10 mouse cellular contexts compared by ENCODE assay signal in the genomic region with DNA sequence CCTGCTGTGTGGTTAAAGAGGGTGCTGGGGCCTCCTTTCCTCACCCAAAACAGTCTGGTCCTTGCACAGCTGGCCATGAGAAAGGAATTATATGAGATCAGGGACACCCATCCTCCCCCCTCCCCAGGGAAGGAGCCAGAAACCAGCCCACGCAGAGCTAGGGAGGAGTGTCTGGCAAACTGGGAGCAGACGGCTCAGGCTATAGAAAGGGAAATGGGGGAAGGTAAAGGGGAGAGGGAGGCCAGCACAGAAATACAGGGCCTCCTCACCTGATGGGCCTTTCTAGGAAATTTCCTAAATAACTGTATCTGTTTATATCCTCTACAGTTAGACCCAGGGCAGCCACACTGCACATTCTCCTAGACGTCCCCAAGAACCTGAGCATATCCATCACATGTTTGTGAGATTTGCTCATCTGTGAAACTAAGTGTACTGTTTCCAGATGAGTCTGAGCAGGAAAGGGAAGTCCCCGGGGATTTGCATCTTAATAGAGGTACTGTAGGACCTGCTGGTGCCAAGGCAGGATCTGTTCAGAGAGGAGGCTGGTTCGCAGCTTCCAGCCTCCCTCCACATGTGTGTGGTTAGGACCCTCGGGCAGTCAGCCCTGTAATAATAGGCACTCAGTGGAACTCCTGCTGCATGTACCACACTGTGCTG. TPM values are rescaled to one million over a fixed set of nuclear protein-coding genes. Genes with fewer than 3 reads are reported as not detected.
DNase-seq lines count a peak whose midpoint lies in the region; ATAC-seq lines count a peak whose summit lies in the region.
"Had no signal": no experiment of that assay in that cellular context is flagged by ENCODE, and none has a peak within 500 bp of the region (broad histone marks: within the 10 kb centered on the region; RNA-seq: fewer than 3 reads in every experiment).

No protein-coding gene starts in this region.

- H3K9ac ChIP-seq in forebrain, embryonic 12.5 days: 0 out of 2 replicates have a peak overlapping the region, but pooled peaks have one; percentile 12
- H3K9ac ChIP-seq: lung, embryonic 14.5 days had no signal

- intact Hi-C loops in left cerebral cortex, postnatal 14 days (cut with DNase I): loop anchor here (5.0 kb wide), 1 partner anchor 39 kb away; no protein-coding TSS in a partner anchor
- intact Hi-C loops in left cerebral cortex, postnatal 10 days (cut with DNase I): no loop called here

- H3K4me2 ChIP-seq in forebrain, embryonic 12.5 days: peak overlapping the region; percentile 40
- H3K4me2 ChIP-seq: lung, embryonic 14.5 days had no signal

- ATAC-seq in forebrain, embryonic 12.5 days (ENCODE audit: low FRiP score): no peak
- ATAC-seq: intestine, embryonic 16.5 days had no signal

- peaks cover 66% of the 10 kb centered on the region for H3K4me1 ChIP-seq in forebrain, embryonic 12.5 days

- H3K27me3 ChIP-seq in forebrain, embryonic 12.5 days: 0 out of 2 replicates have a peak, but pooled peaks cover 16% of the 10 kb centered on the region

- H3K4me3 ChIP-seq in forebrain, embryonic 12.5 days (replicated peaks): no peak overlapping the region

- DNase-seq in cerebellum, adult 9-11 months: peak; percentile 45
- DNase-seq in cerebellum, postnatal 14 days: no peak
- DNase-seq in left cerebral cortex, postnatal 14 days (ENCODE audit: low spot score in 2 of 2): peak; percentile 56 to 64
- DNase-seq in left cerebral cortex, postnatal 10 days (ENCODE audit: extremely low spot score in 1 of 2, low spot score in 2 of 2): no peak
- peak; percentile 49 for DNase-seq in right cerebral cortex, postnatal 14 days
- DNase-seq in T-cell, adult 2 months (ENCODE audit: low spot score): no peak
- no peak for DNase-seq in thymus, postnatal 4 days
- DNase-seq: lung, embryonic 14.5 days had no signal

- WGBS in forebrain, embryonic 12.5 days: 12% methylated on average over 6 of the region's 6 CpGs

- peak overlapping the region; percentile 75 for H3K27ac ChIP-seq in forebrain, embryonic 12.5 days

- no peaks in the 10 kb centered on the region for H3K9me3 ChIP-seq in forebrain, embryonic 12.5 days

- peaks cover 31% of the 10 kb centered on the region for H3K36me3 ChIP-seq in forebrain, embryonic 12.5 days (replicated peaks)

RNA-seq across cellular contexts. Expression of gene Tyro3, which starts 6.2 kb away (rescaled TPM):
- 100 to 1,000 TPM; 117 to 119 TPM for total RNA-seq in left cerebral cortex, postnatal 14 days (2021)
- total RNA-seq in left cerebral cortex, postnatal 10 days (2021): 10 to 100 TPM; 73.3 to 74.1 TPM
- 27.7 and 28.2 TPM in 2 replicates for polyA plus RNA-seq in forebrain, embryonic 12.5 days (2016; fragmentation: Nextera tagmentation; extraction: Ambion mirVana)

RNA-seq across cellular contexts. Expression of gene Rpap1, which starts 16.4 kb away (rescaled TPM):
- total RNA-seq in left cerebral cortex, postnatal 14 days (2021): 10 to 100 TPM; 17.5 to 18.8 TPM
- total RNA-seq in left cerebral cortex, postnatal 10 days (2021): 10 to 100 TPM; 15.9 to 17.1 TPM
- 32.8 and 33.4 TPM in 2 replicates for polyA plus RNA-seq in forebrain, embryonic 12.5 days (2016; fragmentation: Nextera tagmentation; extraction: Ambion mirVana)

RNA-seq across cellular contexts. Expression of gene Ltk, which starts 43.5 kb away (rescaled TPM):
- total RNA-seq in left cerebral cortex, postnatal 14 days (2021): 10 to 100 TPM; 12.4 to 13.5 TPM
- total RNA-seq in left cerebral cortex, postnatal 10 days (2021): 1 to 10 TPM; 5.9 to 7.1 TPM
- 0.12 TPM in 1 of 2 replicates, not detected in the other for polyA plus RNA-seq in forebrain, embryonic 12.5 days (2016; fragmentation: Nextera tagmentation; extraction: Ambion mirVana)

Comparison
In these comparisons a context has a peak if more than half of its experiments do, and no peak if none do; other contexts are left out.
1. DNase-seq: peak in cerebellum, adult 9-11 months (single experiment), left cerebral cortex, postnatal 14 days (2 of 2) and right cerebral cortex, postnatal 14 days (single experiment); none in cerebellum, postnatal 14 days (0 of 2), left cerebral cortex, postnatal 10 days (0 of 2), T-cell, adult 2 months (single experiment) and thymus, postnatal 4 days (single experiment).